Comparison of ENCODE assay signal across 9 mouse cellular contexts in the genomic region with DNA sequence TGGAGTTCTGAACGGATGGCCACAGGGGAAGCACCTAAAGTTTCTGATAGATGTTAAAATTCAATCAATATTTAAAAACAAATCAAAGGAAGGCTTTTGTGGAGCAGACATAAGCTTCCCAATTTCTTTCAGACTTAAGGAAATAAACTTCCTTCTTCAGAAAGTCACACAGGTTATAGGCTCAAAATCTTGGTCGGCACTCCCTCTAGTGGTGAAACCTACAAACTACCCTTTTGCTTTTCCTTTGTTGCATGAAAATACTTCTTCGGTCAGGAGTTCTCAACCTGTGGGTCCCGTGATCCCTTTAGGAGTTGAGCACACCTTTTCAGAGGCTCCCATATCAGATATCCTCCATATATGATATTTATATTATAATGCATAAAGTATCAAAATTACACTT.
DNase-seq lines count a peak whose midpoint lies in the region; ATAC-seq and TF ChIP-seq lines count a peak whose summit lies in the region.
"Had no signal": no experiment of that assay in that cellular context is flagged by ENCODE, and none has a peak within 500 bp of the region (broad histone marks: within the 10 kb centered on the region; RNA-seq: fewer than 3 reads in every experiment).

No protein-coding gene starts in this region.

- TF ChIP-seq CTCF in heart, adult 2 months (IDR thresholded peaks at IDR 0.05), result peak; percentile 85

- no peak overlapping the region for H3K4me2 ChIP-seq in intestine, embryonic 15.5 days (replicated peaks)

- TF ChIP-seq EP300 in heart, adult 2 months (IDR thresholded peaks at IDR 0.05; ENCODE audit: insufficient read depth, low read depth, low read length), result no peak

- H3K9ac ChIP-seq in heart, adult 2 months (ENCODE audit: low read depth, low read length), result no peak overlapping the region
- no peak overlapping the region for H3K9ac ChIP-seq in intestine, embryonic 15.5 days

- H3K9me3 ChIP-seq in heart, embryonic 10.5 days, result no peaks in the 10 kb centered on the region
- no peaks in the 10 kb centered on the region for H3K9me3 ChIP-seq in intestine, embryonic 15.5 days

- no peak overlapping the region for H3K4me3 ChIP-seq in heart, adult 2 months
- no peak overlapping the region for H3K4me3 ChIP-seq in heart, embryonic 10.5 days
- no peak overlapping the region for H3K4me3 ChIP-seq in intestine, embryonic 15.5 days (replicated peaks)
- H3K4me3 ChIP-seq: myocyte had no signal

- no peak overlapping the region for H3K27ac ChIP-seq in heart, adult 2 months
- H3K27ac ChIP-seq in heart, embryonic 10.5 days, result no peak overlapping the region
- no peak overlapping the region for H3K27ac ChIP-seq in intestine, embryonic 15.5 days

- H3K4me1 ChIP-seq in heart, adult 2 months (ENCODE audit: control insufficient read depth, insufficient read depth, low read length), result no peaks in the 10 kb centered on the region
- H3K4me1 ChIP-seq in heart, embryonic 10.5 days, result no peaks in the 10 kb centered on the region
- H3K4me1 ChIP-seq in intestine, embryonic 15.5 days (replicated peaks), result no peaks in the 10 kb centered on the region

- ATAC-seq in intestine, embryonic 15.5 days, result peak; percentile 41; the same call in 1 of the 2 replicates

- intact Hi-C loops in heart, adult 2 months (cut with DNase I), result loop anchor here (5.0 to 10.0 kb wide), 2 partner anchors 516 to 1179 kb away; no protein-coding TSS in a partner anchor

- H3K79me2 ChIP-seq in heart, adult 2 months (replicated peaks; ENCODE audit: control insufficient read depth, insufficient read depth, low read length), result no peaks in the 10 kb centered on the region

- H3K27me3 ChIP-seq in heart, adult 2 months (ENCODE audit: control insufficient read depth, insufficient read depth, low read length), result no peaks in the 10 kb centered on the region
- H3K27me3 ChIP-seq in heart, embryonic 10.5 days (ENCODE audit: insufficient read depth, poor library complexity, severe bottlenecking), result no peaks in the 10 kb centered on the region
- no peaks in the 10 kb centered on the region for H3K27me3 ChIP-seq in intestine, embryonic 15.5 days (replicated peaks)

- TF ChIP-seq POLR2A in heart, adult 2 months (IDR thresholded peaks at IDR 0.05; ENCODE audit: insufficient read depth, low read depth, low read length), result no peak

- H3K36me3 ChIP-seq in heart, adult 2 months (ENCODE audit: control insufficient read depth, insufficient read depth, low read length), result no peaks in the 10 kb centered on the region
- no peaks in the 10 kb centered on the region for H3K36me3 ChIP-seq in heart, embryonic 10.5 days
- no peaks in the 10 kb centered on the region for H3K36me3 ChIP-seq in intestine, embryonic 15.5 days

- 23% methylated on average over 4 of the region's 4 CpGs for WGBS in heart, adult 2 months
- WGBS in heart, embryonic 10.5 days, result 34% methylated on average over 4 of the region's 4 CpGs
- 31% methylated on average over 4 of the region's 4 CpGs for WGBS in intestine, embryonic 15.5 days

- DNase-seq in heart, adult 2 months, result peak in 1 of 2 experiments; percentile 19
- no peak for DNase-seq in heart, embryonic 10.5 days (ENCODE audit: low spot score)
- peak; percentile 18 for DNase-seq in urinary bladder, postnatal 14 days (ENCODE audit: low spot score)
- no peak for DNase-seq in urinary bladder, adult 18-20 months (ENCODE audit: low spot score in 2 of 2)
- DNase-seq in embryo, embryonic 10.5 days (ENCODE audit: low spot score), result peak; percentile 79
- DNase-seq in lung, postnatal 25 days (ENCODE audit: low spot score), result peak; percentile 21
- no peak for DNase-seq in natural killer cell, adult 2 months (ENCODE audit: low spot score in 2 of 2)

Comparison
In these comparisons a context has a peak if more than half of its experiments do, and no peak if none do; other contexts are left out.
1. DNase-seq: peak in urinary bladder, postnatal 14 days (single experiment), embryo, embryonic 10.5 days (single experiment) and lung, postnatal 25 days (single experiment); none in heart, embryonic 10.5 days (single experiment), urinary bladder, adult 18-20 months (0 of 2) and natural killer cell, adult 2 months (0 of 2).